Mouse (Mus musculus) cerebellum, postnatal 14 days (tissue): Measurements from ENCODE around the gene Rtkn2.

Experiments used
- DNase-seq, 2 experiments: peaks; one replicate each; pipeline ENCODE4 v3.0.0; 2021; ENCODE audit warnings: mixed read lengths in 2 of 2

The Rtkn2 gene

DNA sequence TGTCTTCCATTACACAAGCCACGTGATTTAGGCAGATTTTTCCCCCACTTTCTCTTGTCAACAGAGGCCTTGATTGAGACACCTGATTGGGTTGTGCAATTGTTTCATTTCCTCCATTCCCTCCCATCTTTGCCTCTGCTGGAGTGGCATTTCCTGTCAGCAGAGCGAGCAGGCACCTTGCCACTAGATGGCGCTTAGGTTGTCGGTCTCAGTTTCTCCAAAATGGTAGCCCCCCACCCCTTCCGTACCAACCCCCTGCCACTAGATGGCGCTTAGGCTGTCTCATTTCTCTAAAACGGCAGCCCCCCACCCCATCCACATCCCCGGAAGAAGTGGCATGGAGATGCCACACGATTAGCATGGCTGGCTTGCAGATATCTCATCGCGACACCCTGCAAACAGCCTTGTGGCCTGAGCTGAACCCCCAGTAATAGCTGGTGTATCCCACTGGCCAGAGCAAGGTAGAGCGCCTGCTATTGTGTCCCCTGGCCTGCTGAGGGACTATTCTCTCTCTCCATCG, 18.8 kb downstream of the Rtkn2 start:
- peak; percentile 75 to 87 for DNase-seq

DNA sequence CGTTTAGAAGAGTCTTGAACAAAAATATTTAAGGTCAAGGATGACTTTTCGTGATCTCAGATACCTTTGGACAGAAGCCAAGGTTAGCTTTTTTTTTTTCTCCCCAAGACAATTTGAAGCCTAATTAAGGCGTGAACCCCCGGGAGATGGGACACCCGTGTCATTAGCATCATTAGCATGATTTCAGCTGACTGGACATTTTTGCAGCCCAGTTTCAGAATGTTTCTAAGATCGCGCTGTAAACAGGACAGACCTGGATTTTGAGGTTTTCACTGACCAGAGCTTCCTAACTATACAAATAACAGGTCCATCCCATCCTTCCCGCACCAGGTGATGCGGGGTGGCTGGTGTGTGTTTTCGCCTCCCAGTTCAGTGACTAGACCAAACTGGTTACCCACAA, 19.8 kb downstream of the Rtkn2 start:
- no peak for DNase-seq

DNA sequence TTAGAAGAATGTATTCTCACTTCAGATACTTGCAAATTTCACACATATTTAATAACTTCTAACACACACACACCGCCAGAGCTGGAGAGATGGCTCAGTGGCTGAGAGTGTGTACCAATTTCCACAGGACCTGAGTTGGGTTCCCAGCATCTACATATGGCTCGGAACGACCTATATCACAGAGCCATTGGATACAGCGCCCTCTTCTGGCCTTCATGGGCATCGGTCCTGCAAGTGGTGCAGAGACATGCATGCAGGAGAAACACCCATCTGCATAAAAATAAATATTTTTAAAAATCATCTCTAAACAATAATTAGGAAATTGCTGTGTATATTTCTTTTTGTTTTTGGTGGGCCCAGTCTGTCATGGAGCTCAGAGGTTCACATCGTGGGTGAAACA, 22.1 kb downstream of the Rtkn2 start:
- peak in 1 of 2 experiments; percentile 44 for DNase-seq

DNA sequence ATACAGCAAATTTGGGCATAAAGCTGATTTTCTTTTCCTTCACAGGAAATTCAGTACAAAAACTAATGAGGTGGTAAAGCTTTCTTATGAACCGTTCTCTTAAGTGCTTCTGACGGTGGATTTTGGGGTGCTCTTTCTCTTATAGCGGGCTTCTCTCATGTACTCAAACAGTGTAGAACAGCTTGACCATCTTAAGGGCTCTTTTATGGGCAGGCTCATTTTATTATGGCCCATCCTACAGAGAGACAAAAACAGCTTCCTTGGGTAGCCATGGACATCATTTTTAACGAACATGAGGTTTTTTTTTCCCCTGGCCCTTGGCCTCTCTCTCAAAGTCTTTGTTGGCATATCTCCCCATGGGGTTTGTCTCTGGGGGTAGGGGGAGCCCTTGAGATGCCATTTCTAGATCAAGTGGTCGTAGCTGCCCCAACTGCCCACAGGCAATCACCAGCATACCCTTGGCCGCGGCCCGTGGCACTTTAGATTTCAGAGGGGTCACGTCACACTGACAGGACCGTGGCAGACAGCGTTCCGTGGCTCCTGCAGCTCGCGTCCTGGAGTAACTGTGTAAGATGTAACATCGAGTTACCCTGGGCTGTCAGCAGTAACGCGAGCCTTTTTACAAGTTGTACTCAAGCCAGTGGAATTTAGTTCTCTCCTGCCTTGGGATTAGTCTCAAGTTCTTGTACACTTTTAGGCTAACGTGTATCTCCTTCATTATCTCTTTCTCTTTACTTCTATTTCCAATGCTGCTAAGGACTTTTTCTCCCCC, 24.5 kb downstream of the Rtkn2 start:
- DNase-seq, result no peak

DNA sequence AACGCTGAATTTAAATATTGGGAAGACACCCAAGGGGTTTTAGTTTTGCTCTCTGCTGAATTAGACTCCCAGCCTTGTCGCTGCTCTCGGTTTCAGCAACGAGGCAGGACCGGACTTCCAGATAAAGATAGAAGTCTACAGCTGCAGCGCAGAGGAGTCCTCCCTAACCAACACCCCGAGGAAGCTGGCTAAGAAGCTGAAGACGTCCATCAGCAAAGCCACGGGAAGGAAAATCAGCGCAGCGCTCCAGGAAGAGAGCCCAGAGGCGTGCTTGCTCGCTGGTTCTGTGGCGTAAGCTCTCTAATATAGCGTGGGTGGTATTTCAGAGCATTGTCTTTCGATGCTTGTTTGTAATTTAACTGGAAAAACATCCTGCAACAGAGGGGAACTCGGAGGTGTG, 26.0 kb downstream of the Rtkn2 start:
- DNase-seq, result no peak

DNA sequence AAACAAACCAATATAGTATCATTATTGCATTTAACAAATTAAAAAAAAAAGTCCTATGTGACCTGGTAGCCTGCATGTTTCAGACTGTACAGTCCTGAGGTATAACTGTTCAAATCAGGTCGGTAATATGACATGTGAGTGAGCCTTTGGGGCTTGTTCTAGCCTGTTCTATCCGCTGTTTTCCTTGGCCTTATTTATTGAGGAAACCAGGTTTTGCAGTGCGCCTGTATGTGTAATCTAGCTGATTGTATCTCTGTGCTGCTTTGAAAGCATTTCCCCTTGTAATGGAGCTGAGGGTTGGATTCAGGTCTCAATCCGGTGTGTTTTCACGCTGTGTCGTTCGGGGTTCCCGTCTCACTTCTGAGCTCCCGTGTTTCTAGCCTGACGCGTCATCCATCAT, 27.1 kb downstream of the Rtkn2 start:
- DNase-seq, result no peak

DNA sequence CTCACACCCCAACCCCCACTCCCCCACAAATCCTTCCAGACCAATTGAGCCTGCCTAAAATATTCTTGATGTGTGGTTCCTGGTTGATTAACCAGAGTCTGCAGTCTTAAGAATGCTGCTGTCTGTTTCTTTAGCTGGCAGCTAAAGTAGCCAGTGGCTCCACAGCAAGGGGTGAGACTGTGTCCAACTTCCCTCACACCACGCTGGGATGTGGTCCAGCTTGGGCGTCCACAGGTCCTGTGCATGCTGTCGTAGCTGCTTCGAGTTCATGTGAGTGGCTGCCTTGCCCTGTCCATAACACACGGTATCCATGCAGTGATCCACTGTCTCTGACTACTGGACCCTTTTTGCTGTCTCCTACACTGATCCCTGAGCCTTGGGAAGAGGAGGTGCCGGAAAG, 27.7 kb downstream of the Rtkn2 start:
- peak in 1 of 2 experiments; percentile 35 for DNase-seq

DNA sequence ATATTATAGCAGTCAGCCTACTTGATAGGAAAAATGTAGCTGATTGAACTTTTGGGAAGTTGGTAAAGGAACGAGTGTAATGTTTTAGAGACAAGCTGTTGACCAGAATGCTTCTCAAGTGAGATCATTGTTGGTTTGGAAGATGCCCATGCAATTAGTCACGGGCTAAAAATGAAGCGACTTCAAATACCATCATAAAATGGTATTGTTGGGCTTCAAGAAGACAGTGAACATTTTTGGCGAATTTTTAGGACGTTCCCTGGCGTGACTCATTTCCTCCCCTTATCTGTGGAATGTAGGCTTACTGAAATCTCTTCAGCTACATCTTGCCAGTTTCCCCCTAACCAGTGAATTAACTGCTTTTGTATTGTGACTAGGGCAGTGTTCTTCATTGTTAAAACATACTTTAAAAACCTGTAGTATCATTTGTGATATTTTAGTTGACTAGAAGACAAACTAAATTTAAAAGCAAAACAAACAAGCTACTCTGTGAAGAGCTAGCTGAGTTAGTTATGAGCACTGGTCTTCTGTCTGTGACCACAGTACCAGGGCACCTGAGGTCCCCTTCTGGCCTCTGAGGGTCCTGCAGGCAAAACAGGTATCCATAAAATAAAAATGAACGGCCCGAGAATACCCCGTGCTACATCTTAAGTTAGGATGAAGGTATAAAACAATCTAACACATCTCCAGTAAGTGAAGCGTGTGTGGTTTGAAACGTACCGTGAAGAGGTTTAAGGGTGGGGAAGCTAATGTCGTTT, 29.0 kb downstream of the Rtkn2 start:
- no peak for DNase-seq

DNA sequence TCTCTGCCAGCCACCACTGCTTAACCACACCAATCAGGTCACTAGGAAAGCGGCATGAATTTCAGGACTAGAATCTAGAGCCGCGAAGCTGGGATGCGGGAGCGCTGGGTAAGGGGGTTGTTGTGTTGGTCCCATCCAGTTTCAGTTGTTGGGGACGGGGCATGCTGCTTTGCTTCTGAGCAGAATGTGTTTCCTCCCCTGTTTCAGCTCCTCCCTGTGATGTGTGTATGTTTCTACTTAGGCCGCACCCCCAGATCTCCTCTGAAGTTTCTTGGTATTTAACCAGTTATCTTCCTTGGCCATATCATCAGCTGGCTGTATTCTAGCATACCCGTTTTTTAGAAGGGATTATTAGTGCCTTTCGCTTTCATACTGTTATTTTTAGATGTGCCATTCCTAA, 29.9 kb downstream of the Rtkn2 start:
- no peak for DNase-seq

DNA sequence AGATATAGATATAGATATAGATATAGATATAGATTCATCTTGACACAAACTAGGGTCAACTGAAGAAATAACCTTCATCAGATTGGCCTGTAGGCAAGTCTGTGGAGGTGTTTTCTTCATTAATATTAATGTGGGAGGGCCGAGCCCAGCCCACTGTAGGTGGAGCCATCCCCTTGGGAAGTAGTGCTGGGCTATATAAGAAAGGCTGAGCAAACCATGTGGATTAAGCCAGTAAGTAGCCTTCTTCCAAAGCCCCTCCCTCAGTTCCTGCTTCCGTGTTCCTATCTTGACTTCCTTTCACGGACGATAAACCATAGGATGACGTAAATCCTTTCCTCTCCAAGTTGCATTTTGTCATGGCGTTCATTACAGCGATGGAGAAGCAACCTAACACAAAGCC, 30.5 kb downstream of the Rtkn2 start:
- DNase-seq, result no peak

DNA sequence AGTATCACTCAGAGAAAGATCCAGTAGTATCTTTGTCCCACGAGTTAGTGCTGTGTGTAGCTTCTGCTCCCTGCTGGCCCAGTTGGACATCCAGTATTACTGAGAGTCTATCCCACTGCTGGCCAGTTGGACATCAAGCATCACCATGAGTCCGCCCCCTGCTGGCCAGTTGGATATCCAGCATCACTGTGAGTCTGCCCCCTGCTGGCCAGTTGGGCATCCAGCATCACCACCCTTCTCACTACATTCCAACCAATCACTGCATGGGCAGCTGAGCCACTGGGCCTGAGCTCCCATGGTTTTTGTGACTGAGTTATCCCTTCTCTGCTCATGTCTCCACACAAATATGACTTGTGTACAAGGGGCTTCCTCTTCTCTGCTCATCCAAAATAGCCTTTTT, 33.8 kb downstream of the Rtkn2 start:
- peak in 1 of 2 experiments; percentile 26 for DNase-seq

DNA sequence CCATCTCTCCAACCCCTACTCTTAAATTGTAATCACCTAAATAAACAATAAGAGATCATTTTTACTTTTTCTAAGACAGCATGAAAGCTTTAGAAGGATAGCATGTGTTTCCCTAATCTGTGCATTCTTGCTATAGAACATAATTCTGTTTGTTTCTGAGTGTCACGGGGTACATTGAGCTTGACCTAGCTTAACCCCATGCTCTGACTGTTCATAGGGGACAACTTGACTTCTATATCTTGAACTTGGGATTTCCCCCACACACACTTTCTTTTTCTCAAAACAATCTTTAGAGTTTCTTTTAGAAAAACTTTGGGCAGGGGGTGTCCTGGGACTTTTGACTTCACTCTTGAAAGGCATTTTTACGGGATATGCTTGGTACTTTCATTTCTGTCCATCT, 41.4 kb downstream of the Rtkn2 start:
- no peak for DNase-seq

DNA sequence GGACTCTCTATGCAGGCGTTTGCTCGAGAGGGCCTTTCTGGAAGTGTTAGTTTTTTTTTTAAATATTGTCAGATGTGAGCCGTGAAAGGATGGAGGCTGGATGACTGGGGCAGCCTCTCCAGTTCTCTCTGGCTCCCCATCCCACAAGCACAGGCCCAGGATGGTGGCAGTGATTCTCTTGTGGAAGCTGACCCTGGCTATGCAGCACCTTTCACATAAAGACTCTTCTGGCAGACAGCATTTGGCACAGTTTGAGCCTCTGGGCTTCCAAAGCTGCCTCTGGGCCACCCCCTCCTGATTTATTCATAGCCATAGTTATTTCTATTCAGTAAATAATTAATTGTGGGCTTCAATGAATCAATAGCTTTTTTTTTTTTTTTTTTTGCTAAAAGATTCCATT, 46.3 kb downstream of the Rtkn2 start:
- no peak for DNase-seq

DNA sequence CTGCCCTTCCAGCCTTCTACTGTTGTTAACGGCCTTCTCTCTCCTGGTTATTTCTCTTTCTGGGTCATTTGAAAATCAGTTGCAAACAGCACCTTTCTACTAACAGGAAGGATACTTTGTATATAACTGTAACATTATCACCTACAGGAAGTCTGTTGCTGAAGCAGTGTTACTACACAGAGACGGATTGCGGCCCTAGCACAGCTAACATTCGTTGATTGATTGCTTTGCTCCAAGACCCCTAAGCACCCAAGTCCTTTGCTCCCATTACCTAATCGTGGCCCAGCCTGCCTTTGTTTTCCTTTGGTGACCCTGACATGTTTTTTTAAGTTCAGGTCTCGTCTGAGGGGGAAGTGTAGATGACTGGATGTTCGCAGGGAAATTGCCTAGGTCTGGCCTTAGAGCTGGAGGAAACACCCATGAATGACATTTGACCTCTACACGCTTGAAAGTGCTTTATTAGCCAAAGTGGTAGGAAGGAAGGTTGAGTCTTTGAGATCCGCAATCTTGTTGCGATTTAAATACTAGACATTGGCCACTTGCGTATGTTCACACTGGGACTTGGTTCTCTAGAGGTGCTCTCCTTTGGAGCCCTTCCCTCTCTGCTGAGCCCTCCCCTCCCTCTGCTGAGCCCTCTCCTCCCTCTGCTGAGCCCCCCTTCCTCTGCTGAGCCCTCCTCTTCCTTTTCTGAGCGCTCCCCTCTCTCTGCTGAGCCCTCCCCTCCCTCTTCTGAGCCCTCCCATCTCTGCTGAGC, 49.1 kb downstream of the Rtkn2 start:
- DNase-seq, result no peak

DNA sequence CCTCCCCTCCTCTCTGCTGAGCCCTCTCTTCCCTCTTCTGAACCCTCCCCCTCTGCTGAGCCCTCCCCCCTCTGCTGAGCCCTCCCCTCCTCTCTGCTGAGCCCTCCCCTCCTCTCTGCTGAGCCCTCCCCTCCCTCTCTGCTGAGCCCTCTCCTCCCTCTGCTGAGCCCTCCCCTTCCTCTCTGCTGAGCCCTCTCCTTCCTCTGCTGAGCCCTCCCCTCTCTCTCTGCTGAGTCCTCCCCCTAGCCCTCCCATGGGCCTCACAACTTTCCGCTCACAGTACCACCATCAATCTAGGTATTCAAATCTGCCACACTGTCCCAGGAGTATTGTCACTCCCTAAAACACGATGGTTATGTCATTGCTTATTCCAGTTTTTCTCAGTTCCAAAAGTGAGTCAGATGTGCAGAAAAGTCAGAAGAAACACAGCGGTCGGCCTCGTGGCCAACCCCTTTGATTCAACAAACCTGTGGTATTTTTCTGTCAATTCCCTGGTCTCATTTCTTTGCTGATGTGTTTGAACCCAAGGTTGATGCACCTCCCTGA, 49.8 kb downstream of the Rtkn2 start:
- DNase-seq, result no peak

DNA sequence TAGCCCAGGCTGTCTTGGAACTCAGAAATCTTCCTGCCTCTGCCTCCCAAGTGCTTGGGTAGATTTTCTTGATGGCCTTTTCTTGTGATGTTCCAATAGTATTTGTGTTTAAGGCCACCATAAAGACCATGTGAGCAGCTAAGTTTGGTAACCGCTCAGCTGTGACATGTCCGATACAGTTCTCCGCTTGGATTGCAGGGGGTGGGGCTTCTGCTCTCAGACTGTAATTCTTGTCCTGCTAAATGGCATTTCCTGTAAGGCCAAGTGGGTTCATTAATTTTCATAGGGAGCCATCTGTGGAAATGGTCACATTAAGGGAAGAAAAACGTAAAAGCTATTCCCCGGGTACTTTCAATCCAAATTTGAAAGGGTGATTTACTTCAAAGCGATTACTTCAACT, 50.7 kb downstream of the Rtkn2 start:
- no peak for DNase-seq

DNA sequence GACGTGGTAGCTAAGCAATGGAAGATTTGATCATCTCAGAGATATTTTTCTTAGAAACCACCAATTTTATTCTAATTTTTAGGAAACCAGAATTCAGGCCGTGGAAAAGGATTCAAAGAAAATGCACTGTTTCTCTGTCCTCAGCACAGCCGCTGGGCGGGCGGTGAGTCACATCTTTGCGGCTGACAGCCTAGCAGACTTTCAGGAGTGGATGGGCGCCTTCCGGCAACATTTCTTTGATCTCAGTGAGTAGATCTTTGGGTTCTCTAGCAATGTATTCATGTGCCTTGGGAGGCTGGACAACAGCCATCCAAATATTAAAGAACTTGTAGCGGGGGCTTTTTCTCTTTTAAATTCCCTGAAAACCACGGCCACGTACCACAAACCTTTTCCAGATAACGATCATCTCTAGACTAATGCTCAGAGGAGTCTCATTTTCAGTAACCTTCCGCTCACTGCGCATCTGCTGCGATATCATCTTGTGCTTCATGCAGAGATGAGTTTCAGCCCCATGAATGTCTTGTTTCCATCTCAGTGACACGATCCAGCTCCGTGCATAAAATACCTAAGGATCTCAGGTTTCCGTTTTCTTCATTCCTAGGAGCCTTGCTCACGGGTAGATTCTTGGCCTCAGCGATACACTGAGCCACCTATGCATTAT, 56.5 kb downstream of the Rtkn2 start:
- DNase-seq, result no peak

DNA sequence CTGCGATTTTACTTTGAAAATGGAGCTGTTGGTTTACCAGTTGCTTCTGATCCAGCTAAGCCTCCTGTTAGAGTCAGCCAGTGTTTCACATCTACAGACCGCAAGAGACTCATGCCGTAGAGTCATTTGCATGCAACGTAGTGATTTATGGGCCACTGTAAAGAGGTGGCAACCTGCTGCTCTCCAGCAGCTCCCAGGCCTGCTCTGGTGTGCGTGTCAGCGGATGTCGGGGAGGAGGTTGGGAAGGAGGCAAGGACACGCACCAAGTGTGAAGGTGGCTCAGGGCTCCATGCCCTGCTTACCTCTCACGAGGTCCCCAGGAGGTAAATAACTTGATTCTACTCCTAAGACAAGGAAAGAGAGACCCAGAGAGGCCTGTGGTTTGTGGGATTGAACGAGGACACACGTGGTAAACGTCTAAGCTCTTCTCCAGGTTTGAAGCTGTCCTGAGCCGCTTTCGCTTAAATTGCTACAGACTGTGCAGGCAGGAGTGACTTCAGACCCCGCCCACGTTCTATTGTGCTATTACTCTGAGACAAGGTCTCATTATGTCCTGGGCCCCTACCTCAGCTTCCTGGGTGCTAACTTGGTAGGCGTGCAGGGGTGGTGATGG, 57.1 kb downstream of the Rtkn2 start:
- no peak for DNase-seq

DNA sequence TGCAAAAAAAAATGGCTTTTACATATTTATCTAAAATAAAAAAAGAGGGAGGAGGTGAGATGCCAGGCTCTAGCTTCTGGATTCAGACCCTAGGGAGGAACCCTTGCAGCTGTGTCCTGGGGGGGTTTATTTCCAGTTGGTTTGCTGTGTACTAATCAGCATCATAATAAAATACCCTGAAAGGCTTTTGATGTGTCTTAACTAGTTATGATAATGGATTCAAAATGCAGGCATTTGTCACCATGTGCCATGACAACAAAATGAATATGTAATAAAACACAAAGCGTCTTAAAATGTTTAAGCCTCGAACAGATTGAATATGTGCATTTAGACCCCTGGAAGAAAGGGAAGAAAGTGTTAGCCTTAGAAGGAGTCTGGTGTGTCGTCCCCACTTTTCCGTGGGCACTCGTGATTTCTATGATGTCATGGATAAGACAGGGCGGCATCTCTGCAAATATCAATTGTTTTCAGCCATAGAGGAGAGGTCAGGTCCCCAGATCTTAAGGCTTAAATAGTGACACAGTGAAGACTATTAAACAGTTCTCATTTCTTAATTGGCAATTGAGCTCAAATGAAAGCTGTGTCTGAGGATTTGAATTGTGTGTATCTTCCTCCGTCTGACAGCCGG, 59.7 kb downstream of the Rtkn2 start:
- no peak for DNase-seq

DNA sequence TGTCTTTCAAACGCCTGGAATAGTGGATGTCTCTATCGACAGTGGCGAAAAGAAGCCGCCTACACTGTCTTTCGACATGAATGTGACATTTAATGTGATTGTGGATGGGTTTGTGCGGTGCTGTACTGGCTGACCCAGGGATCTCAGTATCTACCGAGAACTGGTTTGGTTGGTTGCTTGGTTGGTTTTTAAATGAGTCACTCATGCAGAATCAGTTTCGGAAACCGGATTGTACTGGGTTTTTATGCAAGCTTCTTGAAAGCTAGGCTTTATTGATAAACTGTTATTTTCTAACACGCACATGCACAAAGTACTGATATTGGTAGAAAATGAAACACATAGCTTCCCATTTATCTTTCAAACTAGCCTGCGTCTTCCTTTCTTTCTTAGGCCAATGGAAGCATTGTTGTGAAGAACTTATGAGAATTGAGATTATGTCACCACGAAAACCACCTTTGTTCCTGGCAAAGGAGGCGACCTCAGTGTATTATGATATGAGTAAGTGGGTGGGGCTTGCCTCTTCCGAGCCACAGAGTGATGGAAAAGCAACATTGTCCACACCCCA, 60.4 kb downstream of the Rtkn2 start:
- peak in 1 of 2 experiments; percentile 6 for DNase-seq

DNA sequence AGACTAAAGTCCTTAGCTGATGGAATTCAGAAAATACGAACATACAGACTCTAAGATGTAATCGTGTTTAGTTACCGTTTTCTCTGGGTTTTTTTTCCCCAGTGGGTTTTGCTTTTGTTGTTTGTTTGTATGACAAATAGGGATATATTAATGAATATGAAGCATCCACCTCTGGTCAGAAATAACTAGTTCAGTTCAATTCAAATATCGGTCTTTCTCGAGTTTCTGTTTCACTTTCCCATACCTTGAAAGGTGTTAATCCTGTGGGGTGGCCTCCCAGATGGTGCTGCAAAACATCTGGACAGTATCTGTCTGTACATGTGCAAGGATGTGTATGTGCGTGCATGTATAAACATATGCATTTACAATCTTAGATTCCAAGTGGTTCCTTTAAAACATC, 61.0 kb downstream of the Rtkn2 start:
- DNase-seq, result no peak
